ENCODE assay signal across 15 mouse cellular contexts in genomic region chr5:125578661-125579060, GRCm38 (mm10). TPM values are rescaled to one million over a fixed set of nuclear protein-coding genes. Genes with fewer than 3 reads are reported as not detected.
DNase-seq lines count a peak whose midpoint lies in the region; ATAC-seq and TF ChIP-seq lines count a peak whose summit lies in the region.
"Had no signal": no experiment of that assay in that cellular context is flagged by ENCODE, and none has a peak within 500 bp of the region (broad histone marks: within the 10 kb centered on the region; RNA-seq: fewer than 3 reads in every experiment).

No protein-coding gene starts in this region.

- intact Hi-C loops in left cerebral cortex, postnatal 10 days (cut with DNase I), result no loop called here

- no peak overlapping the region for H3K4me2 ChIP-seq in hindbrain, postnatal 0 days (ENCODE audit: low read depth, low read length)
- no peak overlapping the region for H3K4me2 ChIP-seq in hindbrain, embryonic 14.5 days (replicated peaks)
- H3K4me2 ChIP-seq: embryonic facial prominence, embryonic 15.5 days; limb, embryonic 12.5 days had no signal

- H3K9ac ChIP-seq in hindbrain, postnatal 0 days (replicated peaks; ENCODE audit: low read length), result no peak overlapping the region
- no peak overlapping the region for H3K9ac ChIP-seq in hindbrain, embryonic 14.5 days
- H3K9ac ChIP-seq: embryonic facial prominence, embryonic 15.5 days; limb, embryonic 12.5 days had no signal

- 53% methylated on average over 13 of the region's 13 CpGs for WGBS in hindbrain, postnatal 0 days
- WGBS in hindbrain, embryonic 14.5 days, result 76% methylated on average over 13 of the region's 13 CpGs

- ATAC-seq in hindbrain, postnatal 0 days, result 0 out of 2 replicates have a peak, but pooled peaks have one; percentile 43
- ATAC-seq in hindbrain, embryonic 14.5 days (ENCODE audit: low FRiP score), result no peak
- ATAC-seq: CD4-positive, CD25-positive, alpha-beta regulatory T cell, adult 4 months; Patski had no signal

- no peaks in the 10 kb centered on the region for H3K36me3 ChIP-seq in hindbrain, postnatal 0 days (ENCODE audit: insufficient read depth, low read length)
- no peaks in the 10 kb centered on the region for H3K36me3 ChIP-seq in hindbrain, embryonic 14.5 days (replicated peaks; ENCODE audit: control insufficient read depth, insufficient read depth)
- H3K36me3 ChIP-seq: embryonic facial prominence, embryonic 15.5 days; limb, embryonic 12.5 days had no signal

- no peak overlapping the region for H3K4me3 ChIP-seq in hindbrain, postnatal 0 days (ENCODE audit: low read length)
- no peak overlapping the region for H3K4me3 ChIP-seq in hindbrain, embryonic 14.5 days (replicated peaks; ENCODE audit: low read length)
- H3K4me3 ChIP-seq: embryonic facial prominence, embryonic 15.5 days; limb, embryonic 12.5 days; megakaryocyte, embryonic 14.5 days had no signal

- H3K27me3 ChIP-seq in hindbrain, postnatal 0 days (ENCODE audit: insufficient read depth, low read length), result no peaks in the 10 kb centered on the region
- H3K27me3 ChIP-seq in hindbrain, embryonic 14.5 days (ENCODE audit: control insufficient read depth, insufficient read depth, low read length), result no peaks in the 10 kb centered on the region
- H3K27me3 ChIP-seq: embryonic facial prominence, embryonic 15.5 days; limb, embryonic 12.5 days; megakaryocyte, embryonic 14.5 days had no signal

- H3K27ac ChIP-seq in hindbrain, postnatal 0 days, result no peak overlapping the region
- no peak overlapping the region for H3K27ac ChIP-seq in hindbrain, embryonic 14.5 days
- H3K27ac ChIP-seq: embryonic facial prominence, embryonic 15.5 days; limb, embryonic 12.5 days had no signal

- peak; percentile 51 for DNase-seq in hindbrain, postnatal 0 days (ENCODE audit: low spot score)
- DNase-seq in hindbrain, embryonic 14.5 days (ENCODE audit: low spot score), result no peak
- DNase-seq in frontal cortex, postnatal 36 days (ENCODE audit: low spot score in 2 of 2), result peak; percentile 77 to 80
- peak; percentile 53 to 75 for DNase-seq in left cerebral cortex, postnatal 10 days (ENCODE audit: extremely low spot score in 1 of 2, low spot score in 2 of 2)
- DNase-seq in telencephalon, adult 2 months (ENCODE audit: low read depth, low spot score), result peak; percentile 81
- no peak for DNase-seq in adrenal gland, postnatal 36 days
- DNase-seq in gastrocnemius, postnatal 25 days, result no peak
- DNase-seq: gastrocnemius, postnatal 10 days; lung, adult 18-20 months had no signal

- no peak for TF ChIP-seq CTCF in hindbrain, postnatal 0 days (IDR thresholded peaks at IDR 0.05; ENCODE audit: low read depth)

- H3K9me3 ChIP-seq in hindbrain, postnatal 0 days (ENCODE audit: low read length), result no peaks in the 10 kb centered on the region
- H3K9me3 ChIP-seq in hindbrain, embryonic 14.5 days (ENCODE audit: control insufficient read depth, low read length), result no peaks in the 10 kb centered on the region
- H3K9me3 ChIP-seq: embryonic facial prominence, embryonic 15.5 days; limb, embryonic 12.5 days had no signal

- H3K4me1 ChIP-seq in hindbrain, postnatal 0 days (ENCODE audit: insufficient read depth, low read length), result no peaks in the 10 kb centered on the region
- peaks cover 9% of the 10 kb centered on the region for H3K4me1 ChIP-seq in hindbrain, embryonic 14.5 days (replicated peaks; ENCODE audit: control insufficient read depth, insufficient read depth, low read length)
- H3K4me1 ChIP-seq: embryonic facial prominence, embryonic 15.5 days; megakaryocyte, embryonic 14.5 days had no signal

RNA-seq across cellular contexts. Expression of gene Tmem132b, which starts 47.1 kb away (rescaled TPM):
- 45.9 and 46.6 TPM in 2 replicates for total RNA-seq in hindbrain, postnatal 0 days (2014; rRNA removed)
- polyA plus RNA-seq in hindbrain, postnatal 0 days (2015; fragmentation: Nextera tagmentation; extraction: Ambion mirVana), result 6.1 and 6.9 TPM in 2 replicates
- 6.3 and 7.9 TPM in 2 replicates for polyA plus RNA-seq in hindbrain, embryonic 14.5 days (2014; fragmentation: Nextera tagmentation; extraction: Ambion mirVana)
- total RNA-seq in left cerebral cortex, postnatal 10 days (2021), result 100 to 1,000 TPM; 109 to 114 TPM
- total RNA-seq in adrenal gland, postnatal 36 days (2021), result under 1 TPM; 0.76 to 0.95 TPM
- total RNA-seq in gastrocnemius, postnatal 25 days (2021), result under 1 TPM; 0.03 to 0.24 TPM
- polyA plus RNA-seq: heart, embryonic 14.5 days; Patski had no signal

Comparison
In these comparisons a context has a peak if more than half of its experiments do, and no peak if none do; other contexts are left out.
1. DNase-seq: peak in hindbrain, postnatal 0 days (single experiment), frontal cortex, postnatal 36 days (2 of 2), left cerebral cortex, postnatal 10 days (2 of 2) and telencephalon, adult 2 months (single experiment); none in hindbrain, embryonic 14.5 days (single experiment), adrenal gland, postnatal 36 days (0 of 2) and gastrocnemius, postnatal 25 days (single experiment).
2. RNA of gene Tmem132b, which starts 47.1 kb away (total RNA-seq): 109 to 114 TPM in left cerebral cortex, postnatal 10 days and 45.9 to 46.6 TPM in hindbrain, postnatal 0 days; 0.76 to 0.95 TPM in adrenal gland, postnatal 36 days and 0.03 to 0.24 TPM in gastrocnemius, postnatal 25 days; every median in the first group is over 10 times any median in the second.